Mouse (Mus musculus): Measurements from ENCODE around the gene Uevld.
A peak's percentile ranks its signal among the peaks of the same experiment; 100 is the strongest.

GRCm38 (mm10) chr7:46997008-46997407 lies 38.7 kb upstream of the Uevld start:
- TF ChIP-seq CTCF (IDR thresholded peaks at IDR 0.05; ENCODE audit: low read depth), result no peak
- peak; percentile 89 for TF ChIP-seq EP300 (IDR thresholded peaks at IDR 0.05; ENCODE audit: low read depth)
